Mouse (Mus musculus) midbrain, embryonic 11.5 days (tissue): Measurements from ENCODE around the gene 4933405L10Rik. TPM values are rescaled to one million over a fixed set of nuclear protein-coding genes. Genes with fewer than 3 reads are reported as not detected.

ENCODE experiments used
- ATAC-seq: fragments of 200-750 bp; cut with Nextera tagmentation; 2 replicates; pipeline ENCODE4 v1.8.0; 2017; ENCODE audit warnings: moderate TSS enrichment, moderate library complexity; ENCODE audit not compliant: low FRiP score
- DNase-seq: peaks from one replicate; pipeline ENCODE4 v3.0.0; 2015; ENCODE audit warnings: low spot score; ENCODE audit errors: missing footprints
- H3K27ac ChIP-seq: fragments of 300-500 bp; sonication (generic); 2 replicates; pipeline ENCODE4 v1.5.1; 2014; ENCODE audit warnings: low read depth, low read length
- H3K27me3 ChIP-seq: fragments of 300-500 bp; sonication (generic); 2 replicates; pipeline ENCODE4 v1.6.1; 2014; ENCODE audit warnings: mild to moderate bottlenecking, low read length, moderate library complexity, mixed read lengths; ENCODE audit not compliant: control insufficient read depth, insufficient read depth
- H3K36me3 ChIP-seq: fragments of 300-500 bp; sonication (generic); 2 replicates; pipeline ENCODE4 v1.6.1; 2014; ENCODE audit warnings: mild to moderate bottlenecking, low read length, moderate library complexity, mixed read lengths; ENCODE audit not compliant: control insufficient read depth, insufficient read depth
- H3K4me1 ChIP-seq: fragments of 300-500 bp; sonication (generic); 2 replicates; pipeline ENCODE4 v1.6.1; 2014; ENCODE audit warnings: low read length; ENCODE audit not compliant: control insufficient read depth, insufficient read depth
- H3K4me2 ChIP-seq: fragments of 300-500 bp; sonication (generic); 2 replicates; pipeline ENCODE4 v1.6.1; 2014; ENCODE audit warnings: mild to moderate bottlenecking, moderate library complexity
- H3K4me3 ChIP-seq: fragments of 300-500 bp; sonication (generic); 2 replicates; pipeline ENCODE4 v1.5.1; 2014; ENCODE audit warnings: low read depth, low read length
- H3K9ac ChIP-seq: fragments of 300-500 bp; sonication (generic); 2 replicates; pipeline ENCODE4 v1.6.1; 2014; ENCODE audit warnings: low read length
- H3K9me3 ChIP-seq: fragments of 300-500 bp; sonication (generic); 2 replicates; pipeline ENCODE4 v1.6.1; 2016; ENCODE audit warnings: low read length; ENCODE audit not compliant: control insufficient read depth
- WGBS: fragments of 180-500 bp; shearing (Covaris S2); extraction: QIAGEN DNeasy Blood & Tissue Kit; methylation state at CpG from one replicate; pipeline ENCODE4 v1.1.7; 2014; 5-methylcytosine and 5-hydroxymethylcytosine counted together
- polyA plus RNA-seq: library from polyadenylated mRNA; unstranded; fragments of >200 nt; fragmentation: Nextera tagmentation; extraction: Ambion mirVana; gene quantifications from 2 replicates; pipeline ENCODE4 v1.2.1, GENCODE M21; 2014

Gene 4933405L10Rik
- polyA plus RNA-seq, 1 experiment from 2014 or later, result not detected

DNA sequence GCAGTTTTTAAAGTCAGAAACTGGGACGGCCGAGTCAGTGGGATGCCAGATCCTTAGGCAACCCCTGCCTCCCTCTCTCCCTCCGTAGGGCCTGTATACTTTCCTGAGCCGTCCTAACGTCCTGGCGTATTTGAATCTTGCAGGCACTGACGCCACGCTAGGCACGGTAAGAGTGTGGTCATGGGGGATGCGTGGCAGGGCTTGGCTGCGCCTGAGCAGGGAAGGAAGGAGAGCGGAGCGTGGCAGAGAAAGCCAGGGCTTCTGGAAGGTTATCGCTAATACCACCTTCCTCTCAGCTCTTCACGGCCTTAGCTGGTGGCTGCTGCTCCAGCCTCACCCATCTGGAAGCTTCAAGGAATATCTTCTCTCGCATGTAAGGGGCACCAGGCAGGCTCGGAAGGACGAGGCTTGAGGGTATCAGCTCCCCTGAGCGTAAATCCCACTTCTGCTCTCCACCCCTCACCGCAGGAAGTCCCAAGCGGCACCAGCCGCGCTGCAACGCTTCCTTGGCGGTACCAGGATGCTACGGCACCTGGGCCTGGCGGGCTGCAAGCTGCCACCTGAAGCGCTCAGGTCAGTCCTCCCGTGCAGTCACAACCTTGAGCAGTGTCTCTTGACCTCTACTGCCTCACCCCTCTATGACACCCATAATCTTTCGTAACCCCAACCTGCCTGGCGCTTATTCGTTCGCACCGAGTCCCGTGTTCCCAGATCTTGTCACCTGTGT is 18.0 kb upstream of the 4933405L10Rik start:
- peaks cover 8% of the 10 kb centered on the region for H3K4me1 ChIP-seq
- 61% methylated on average over 34 of the region's 35 CpGs for WGBS
- H3K27me3 ChIP-seq, result peaks cover under 1% of the 10 kb centered on the region
- ATAC-seq, result no peak
- no peak overlapping the region for H3K4me3 ChIP-seq
- no peak overlapping the region for H3K4me2 ChIP-seq
- H3K27ac ChIP-seq, result no peak overlapping the region
- no peak for DNase-seq
- no peak overlapping the region for H3K9ac ChIP-seq
- H3K36me3 ChIP-seq, result no peaks in the 10 kb centered on the region
- H3K9me3 ChIP-seq, result peaks cover 5% of the 10 kb centered on the region; the same call in 1 of the 2 replicates

DNA sequence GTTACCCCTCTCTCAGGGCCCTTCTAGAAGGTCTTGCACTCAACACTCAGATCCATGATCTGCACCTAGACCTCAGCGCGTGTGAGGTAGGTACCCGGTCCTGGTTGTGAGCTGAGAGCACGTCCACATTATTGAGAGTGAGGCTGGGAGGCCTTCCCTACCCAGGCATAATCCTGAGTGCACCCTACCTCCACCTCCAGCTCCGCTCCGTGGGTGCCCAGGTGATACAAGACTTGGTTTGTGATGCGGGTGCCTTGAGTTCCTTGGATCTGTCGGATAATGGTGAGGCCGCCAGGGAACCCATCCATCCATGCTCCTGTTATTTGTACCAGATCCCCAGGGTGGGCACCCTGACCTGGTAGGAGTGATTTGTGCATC is 17.5 kb upstream of the 4933405L10Rik start:
- no peak overlapping the region for H3K27ac ChIP-seq
- peaks cover 5% of the 10 kb centered on the region; the same call in 1 of the 2 replicates for H3K9me3 ChIP-seq
- H3K4me3 ChIP-seq, result no peak overlapping the region
- ATAC-seq (no peak), DNase-seq (no peak)
- H3K36me3 ChIP-seq, result no peaks in the 10 kb centered on the region
- H3K4me1 ChIP-seq, result peaks cover 11% of the 10 kb centered on the region
- no peak overlapping the region for H3K4me2 ChIP-seq
- H3K9ac ChIP-seq, result no peak overlapping the region
- peaks cover 2% of the 10 kb centered on the region for H3K27me3 ChIP-seq
- 90% methylated on average over 9 of the region's 9 CpGs for WGBS

DNA sequence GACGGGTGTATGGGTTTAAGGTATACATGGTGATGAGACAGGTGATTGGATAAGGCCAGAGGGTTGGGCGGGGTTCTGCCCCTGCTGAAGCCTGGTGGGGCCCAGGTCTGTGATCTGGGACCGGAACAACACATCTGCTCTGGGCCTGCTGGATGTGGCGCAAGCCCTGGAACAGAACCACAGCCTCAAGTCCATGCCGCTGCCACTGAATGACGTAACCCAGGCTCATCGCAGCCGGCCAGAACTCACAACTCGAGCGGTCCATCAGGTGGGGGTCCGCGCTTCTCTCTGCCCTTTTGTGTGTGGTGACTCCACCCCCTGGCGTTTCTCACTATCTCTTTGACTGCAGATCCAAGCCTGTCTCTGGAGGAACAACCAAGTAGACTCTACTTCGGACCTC is 16.5 kb upstream of the 4933405L10Rik start:
- Histone ChIP-seq H3K4me1 (peaks cover 11% of the 10 kb centered on the region), H3K4me2 (no peak overlapping the region), H3K36me3 (no peaks in the 10 kb centered on the region), H3K27ac (no peak overlapping the region), H3K4me3 (no peak overlapping the region), H3K27me3 (peaks cover 2% of the 10 kb centered on the region), H3K9ac (no peak overlapping the region), H3K9me3 (peaks cover 5% of the 10 kb centered on the region; the same call in 1 of the 2 replicates)
- ATAC-seq (no peak), DNase-seq (no peak)
- 85% methylated on average over 14 of the region's 14 CpGs for WGBS

DNA sequence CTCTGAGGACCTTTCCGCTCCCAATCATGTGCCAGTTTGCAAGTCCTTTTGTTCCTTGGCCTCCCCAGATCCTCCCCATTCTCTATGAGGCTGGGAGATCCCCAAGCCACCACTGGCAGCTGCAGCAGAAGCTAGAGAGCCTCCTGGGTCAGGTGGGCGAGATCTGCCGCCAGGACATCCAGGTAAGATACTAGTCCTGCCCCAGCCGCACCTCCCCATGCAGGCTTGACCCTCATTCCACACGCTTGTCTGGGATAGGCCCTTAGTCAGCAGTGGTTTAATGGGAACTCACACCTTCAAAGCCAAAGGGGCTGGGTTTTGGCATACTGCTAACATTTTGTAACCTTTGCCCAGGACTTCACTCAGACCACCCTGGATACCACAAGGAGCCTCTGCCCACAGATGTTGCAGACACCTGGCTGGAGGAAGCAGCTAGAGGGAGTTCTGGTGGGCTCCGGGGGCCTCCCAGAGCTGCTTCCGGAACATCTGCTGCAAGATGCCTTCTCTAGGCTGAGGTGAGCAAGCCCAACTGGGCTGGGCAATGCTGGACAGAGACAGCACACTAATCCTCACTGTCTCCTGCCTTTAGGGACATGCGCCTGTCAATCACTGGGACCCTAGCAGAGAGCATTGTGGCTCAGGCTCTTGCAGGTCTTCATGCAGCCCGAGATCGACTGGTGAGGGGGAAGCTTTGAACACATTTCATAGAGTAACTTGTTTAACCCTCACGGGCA is 14.8 kb upstream of the 4933405L10Rik start:
- Histone ChIP-seq H3K27ac (no peak overlapping the region), H3K9ac (no peak overlapping the region), H3K9me3 (peaks cover 5% of the 10 kb centered on the region; the same call in 1 of the 2 replicates), H3K4me2 (no peak overlapping the region), H3K27me3 (peaks cover 2% of the 10 kb centered on the region), H3K4me3 (no peak overlapping the region), H3K4me1 (peaks cover 11% of the 10 kb centered on the region), H3K36me3 (peaks cover 5% of the 10 kb centered on the region; the same call in 1 of the 2 replicates)
- 88% methylated on average over 11 of the region's 11 CpGs for WGBS
- ATAC-seq, result no peak
- DNase-seq, result no peak

DNA sequence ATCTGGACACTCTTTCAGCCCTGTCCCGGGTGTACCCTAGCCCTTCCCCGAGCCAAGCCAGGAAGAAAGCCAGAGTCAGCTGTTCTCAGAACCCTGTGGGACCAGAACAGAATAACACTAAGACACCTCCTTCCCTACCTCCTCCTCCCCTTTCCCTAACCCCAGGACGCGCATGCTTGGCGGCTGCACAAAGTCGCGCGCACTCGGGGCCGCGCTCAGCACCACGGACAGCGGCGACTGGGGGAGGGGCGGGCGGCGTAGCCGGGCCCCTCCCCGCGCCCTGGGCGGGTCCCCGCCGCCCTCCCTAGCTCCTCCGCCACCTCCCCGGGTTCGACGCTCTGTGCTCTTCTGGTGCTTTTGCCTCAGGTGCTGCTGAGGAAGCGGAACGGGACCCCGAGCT is 13.8 kb upstream of the 4933405L10Rik start:
- peak overlapping the region; percentile 80 for H3K4me2 ChIP-seq
- 4% methylated on average over 30 of the region's 30 CpGs for WGBS
- ATAC-seq (peak; percentile 71), DNase-seq (peak; percentile 96)
- peak overlapping the region; percentile 51 for H3K27ac ChIP-seq
- H3K27me3 ChIP-seq, result peaks cover 2% of the 10 kb centered on the region
- H3K4me3 ChIP-seq, result peak overlapping the region; percentile 46
- H3K36me3 ChIP-seq, result peaks cover 5% of the 10 kb centered on the region; the same call in 1 of the 2 replicates
- H3K9me3 ChIP-seq, result peaks cover 5% of the 10 kb centered on the region; the same call in 1 of the 2 replicates
- H3K9ac ChIP-seq, result peak overlapping the region; percentile 60
- peaks cover 11% of the 10 kb centered on the region for H3K4me1 ChIP-seq

DNA sequence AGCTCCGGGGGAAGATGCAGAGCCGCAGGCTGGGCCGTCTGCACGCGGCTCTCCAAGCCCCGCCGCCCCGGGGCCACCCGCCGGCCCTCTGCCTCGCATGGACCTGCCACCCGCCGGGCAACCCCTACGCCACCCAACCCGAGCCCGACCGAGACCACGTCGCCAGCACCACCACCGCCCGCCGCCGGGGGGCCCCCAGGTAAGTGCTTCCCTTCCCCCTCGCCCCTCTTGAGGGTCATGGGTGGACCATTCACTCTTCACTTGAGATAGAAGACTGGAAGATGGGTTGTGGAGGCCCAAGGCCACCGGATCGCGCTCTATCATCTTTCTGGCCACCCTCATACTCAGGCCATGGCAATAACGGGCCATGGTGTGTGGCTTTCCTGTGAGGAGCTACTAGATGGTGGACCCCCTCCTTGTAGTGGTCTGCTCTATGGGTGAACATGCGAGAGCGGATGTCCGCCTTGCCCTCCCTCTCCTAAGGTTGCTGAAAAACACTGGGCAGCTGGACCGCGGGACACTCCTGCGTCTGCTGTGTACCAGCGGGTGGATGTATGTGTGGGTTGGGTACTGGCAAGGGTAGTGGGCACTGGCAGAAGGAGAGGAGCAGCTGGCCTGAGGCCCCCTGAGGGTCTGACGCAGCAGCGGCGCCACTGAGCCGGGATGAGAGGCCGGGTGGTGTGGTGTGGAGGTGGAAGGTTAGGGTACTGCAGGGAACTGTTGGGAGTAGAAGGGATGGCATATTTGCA is 13.2 kb upstream of the 4933405L10Rik start:
- Histone ChIP-seq H3K27me3 (peaks cover 2% of the 10 kb centered on the region), H3K4me3 (peak overlapping the region; percentile 46), H3K4me2 (peak overlapping the region; percentile 80), H3K36me3 (peaks cover 5% of the 10 kb centered on the region; the same call in 1 of the 2 replicates), H3K9ac (peak overlapping the region; percentile 60), H3K4me1 (peaks cover 11% of the 10 kb centered on the region), H3K27ac (peak overlapping the region; percentile 51), H3K9me3 (peaks cover 5% of the 10 kb centered on the region; the same call in 1 of the 2 replicates)
- 7% methylated on average over 40 of the region's 40 CpGs for WGBS
- peak; percentile 60 for ATAC-seq
- peak; percentile 89 for DNase-seq

DNA sequence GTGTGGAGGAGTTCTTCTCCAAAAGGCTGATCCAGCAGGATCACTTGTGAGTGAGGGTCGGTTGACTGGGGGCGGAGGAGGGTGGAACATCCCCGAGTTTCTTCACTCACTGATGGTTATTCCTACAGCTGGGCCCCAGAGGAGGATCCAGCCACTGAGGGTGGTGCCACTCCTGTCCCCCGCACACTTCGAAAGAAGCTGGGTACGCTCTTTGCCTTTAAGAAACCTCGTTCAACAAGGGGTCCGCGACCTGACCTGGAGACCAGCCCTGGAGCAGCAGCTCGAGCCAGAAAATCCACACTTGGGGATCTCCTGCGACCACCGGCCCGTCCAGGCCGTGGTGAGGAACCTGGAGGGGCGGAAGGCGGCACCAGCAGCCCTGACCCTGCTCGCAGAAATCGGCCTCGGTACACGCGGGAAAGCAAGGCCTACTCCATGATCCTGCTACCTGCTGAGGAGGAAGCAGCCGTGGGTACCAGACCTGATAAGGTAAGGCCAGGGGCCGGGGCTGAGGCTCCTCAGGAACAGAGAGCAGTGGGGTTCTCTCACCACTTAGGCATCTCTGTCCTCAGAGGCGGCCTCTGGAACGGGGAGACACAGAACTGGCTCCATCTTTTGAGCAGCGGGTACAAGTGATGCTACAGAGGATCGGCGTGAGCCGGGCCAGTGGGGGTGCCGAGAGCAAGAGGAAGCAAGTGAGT is 12.2 kb upstream of the 4933405L10Rik start:
- Histone ChIP-seq H3K4me3 (peak overlapping the region; percentile 46; the same call in 1 of the 2 replicates), H3K4me1 (peaks cover 18% of the 10 kb centered on the region), H3K4me2 (peak overlapping the region; percentile 80; the same call in 1 of the 2 replicates), H3K27me3 (peaks cover 2% of the 10 kb centered on the region; the same call in 1 of the 2 replicates), H3K27ac (no peak overlapping the region), H3K36me3 (peaks cover 5% of the 10 kb centered on the region; the same call in 1 of the 2 replicates), H3K9me3 (peaks cover 5% of the 10 kb centered on the region; the same call in 1 of the 2 replicates), H3K9ac (no peak overlapping the region)
- DNase-seq (no peak), ATAC-seq (no peak)
- WGBS, result 78% methylated on average over 30 of the region's 30 CpGs

DNA sequence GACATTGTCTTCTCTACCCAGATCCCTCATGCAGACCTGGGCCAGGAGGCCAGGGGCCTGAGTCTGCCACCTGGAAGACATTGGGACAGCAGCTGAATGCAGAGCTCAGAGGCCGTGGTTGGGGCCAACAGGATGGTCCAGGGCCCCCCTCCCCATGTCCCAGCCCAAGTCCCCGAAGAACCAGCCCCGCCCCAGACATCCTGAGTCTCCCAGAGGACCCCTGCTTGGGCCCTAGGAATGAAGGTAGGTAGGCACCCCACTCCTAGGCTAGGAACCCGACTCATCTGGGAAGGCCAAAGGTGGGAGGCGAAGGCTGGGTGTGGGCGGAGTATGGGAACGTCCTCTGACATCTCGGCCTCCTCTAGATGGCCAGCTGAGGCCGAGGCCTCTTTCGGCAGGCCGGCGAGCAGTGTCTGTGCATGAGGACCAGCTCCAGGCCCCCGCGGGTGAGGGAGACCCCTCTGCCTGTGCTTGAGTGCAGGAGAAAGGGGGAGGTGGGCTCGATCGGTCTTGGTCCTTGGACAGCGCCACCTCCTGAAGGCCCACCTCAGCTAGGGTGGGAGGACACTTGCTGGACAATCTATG is 10.2 kb upstream of the 4933405L10Rik start:
- Histone ChIP-seq H3K4me2 (no peak overlapping the region), H3K27ac (no peak overlapping the region), H3K9ac (no peak overlapping the region), H3K9me3 (peaks cover 5% of the 10 kb centered on the region; the same call in 1 of the 2 replicates), H3K4me3 (no peak overlapping the region), H3K36me3 (peaks cover 5% of the 10 kb centered on the region; the same call in 1 of the 2 replicates), H3K27me3 (peaks cover 2% of the 10 kb centered on the region; the same call in 1 of the 2 replicates), H3K4me1 (peaks cover 27% of the 10 kb centered on the region)
- 89% methylated on average over 17 of the region's 17 CpGs for WGBS
- no peak for ATAC-seq
- DNase-seq, result no peak
